Mouse (Mus musculus) bone marrow macrophage, adult 2 months (primary cell): ENCODE data around the gene Cct2.

Source experiments
- CTCF ChIP-seq: IDR thresholded peaks from 2 replicates; pipeline ENCODE4 v1.5.1; 2012; ENCODE audit warnings: low read depth, mild to moderate bottlenecking, low read length, moderate library complexity
- POLR2A ChIP-seq: IDR thresholded peaks from 2 replicates; pipeline ENCODE4 v1.6.1; 2012; ENCODE audit warnings: mild to moderate bottlenecking, low read depth, low read length, borderline replicate concordance

GRCm38 (mm10) chr10:117112545-117112944 lies 48.9 kb upstream of the Cct2 start:
- no peak for TF ChIP-seq CTCF
- TF ChIP-seq POLR2A = no peak
